Mouse (Mus musculus): ENCODE measurements around the gene Stambpl1.
"Not testable (repeated sequence)": the region's sequence is repeated elsewhere in the genome, so short reads cannot be mapped to it uniquely, and the experiment has no call there.

The Stambpl1 gene

DNA sequence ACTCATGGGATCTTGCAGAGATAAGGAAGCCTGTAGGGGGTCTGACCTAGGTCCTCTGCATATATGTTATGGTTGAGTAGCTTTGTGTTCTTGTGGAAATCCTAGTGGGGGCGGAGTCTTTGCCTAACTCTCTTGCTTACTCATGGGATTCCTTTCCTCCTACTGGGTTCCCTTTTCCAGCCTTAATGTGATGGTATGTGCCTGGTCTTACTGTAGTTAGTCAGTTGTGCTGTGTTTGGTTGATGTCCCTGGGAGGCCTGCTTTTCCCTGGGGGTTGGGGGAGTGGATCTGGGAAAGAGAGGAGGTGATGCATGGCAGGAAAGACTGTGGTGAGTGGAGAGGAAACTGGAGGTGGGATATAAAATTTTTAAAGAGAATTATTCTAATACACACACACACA, 6.0 kb downstream of the Stambpl1 start:
- no peak for DNase-seq (ENCODE audit: low read depth, low spot score)

DNA sequence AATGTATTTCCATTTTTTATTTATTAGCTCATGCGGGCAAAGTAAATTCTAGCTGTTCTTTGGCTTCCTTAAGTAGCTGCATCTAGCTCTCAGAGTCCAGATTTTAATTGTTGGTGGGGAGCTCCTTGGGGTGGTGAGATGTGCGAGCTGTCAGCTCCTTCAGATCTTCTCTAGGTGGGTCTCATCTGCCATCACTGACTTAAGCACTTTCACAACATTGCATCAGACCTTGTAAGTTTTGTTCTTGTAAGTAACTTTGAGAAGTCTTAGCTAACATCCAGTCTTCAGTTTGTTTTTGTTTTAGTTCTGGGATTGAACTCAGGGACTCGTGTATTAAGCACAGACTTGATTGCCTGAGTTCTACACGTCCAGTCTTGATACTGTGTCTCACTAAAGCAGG, 6.9 kb downstream of the Stambpl1 start:
- DNase-seq (ENCODE audit: low read depth, low spot score) = no peak

DNA sequence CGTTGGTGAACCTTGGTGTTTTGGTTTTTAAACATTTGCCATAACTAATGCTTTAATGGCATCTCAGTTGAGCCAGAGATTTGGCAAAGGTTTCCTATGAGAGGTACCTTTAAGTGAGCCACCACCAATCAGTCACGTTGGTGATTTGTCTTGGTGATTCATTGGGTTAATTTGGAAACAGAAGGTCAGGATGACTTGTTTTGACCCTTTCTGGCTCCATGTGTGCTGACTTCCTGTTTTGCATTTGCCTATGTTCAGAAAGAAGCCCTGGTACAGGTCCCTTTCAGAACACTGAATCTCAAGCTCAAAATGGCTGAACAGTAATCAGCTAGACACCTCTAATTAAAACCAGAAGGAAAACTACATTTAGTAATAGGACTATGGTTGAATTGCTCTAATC, 7.5 kb downstream of the Stambpl1 start:
- no peak for DNase-seq (ENCODE audit: low read depth, low spot score)

DNA sequence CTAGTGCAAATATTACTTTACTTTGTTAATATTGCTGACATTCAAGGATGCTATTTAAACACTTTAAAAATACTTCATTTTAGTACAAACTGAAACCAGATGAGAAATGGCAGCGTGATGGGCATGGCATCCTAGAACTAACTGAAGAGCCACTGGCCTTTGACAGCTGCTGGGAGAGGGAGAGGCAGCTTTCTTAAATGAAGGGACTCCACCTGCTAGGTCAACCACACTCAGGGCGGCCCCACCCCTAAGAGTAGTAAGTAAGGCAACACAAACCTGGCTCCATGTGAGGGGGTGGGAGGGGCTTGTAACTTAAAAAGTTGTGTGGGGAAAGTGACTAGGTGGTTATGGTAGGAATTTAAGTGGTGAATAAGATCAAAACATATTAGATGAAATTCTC, 10.6 kb downstream of the Stambpl1 start:
- DNase-seq (ENCODE audit: low read depth, low spot score) = no peak

DNA sequence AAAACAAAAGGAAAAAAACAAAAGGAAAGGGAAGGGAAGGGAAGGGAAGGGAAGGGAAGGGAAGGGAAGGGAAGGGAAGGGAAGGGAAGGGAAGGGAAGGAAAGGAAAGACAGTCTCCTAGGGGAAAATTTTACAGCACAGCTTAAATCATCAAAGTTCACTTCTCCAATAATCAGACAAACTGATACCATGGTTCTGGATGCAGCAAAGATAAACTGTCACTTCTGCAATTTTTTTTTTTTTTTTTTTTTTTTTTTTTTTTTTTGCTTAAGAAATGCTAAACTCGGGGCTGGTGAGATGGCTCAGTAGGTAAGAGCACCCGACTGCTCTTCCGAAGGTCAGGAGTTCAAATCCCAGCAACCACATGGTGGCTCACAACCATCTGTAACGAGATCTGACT, 14.1 kb downstream of the Stambpl1 start:
- not testable (repeated sequence) for DNase-seq (ENCODE audit: low read depth, low spot score)

DNA sequence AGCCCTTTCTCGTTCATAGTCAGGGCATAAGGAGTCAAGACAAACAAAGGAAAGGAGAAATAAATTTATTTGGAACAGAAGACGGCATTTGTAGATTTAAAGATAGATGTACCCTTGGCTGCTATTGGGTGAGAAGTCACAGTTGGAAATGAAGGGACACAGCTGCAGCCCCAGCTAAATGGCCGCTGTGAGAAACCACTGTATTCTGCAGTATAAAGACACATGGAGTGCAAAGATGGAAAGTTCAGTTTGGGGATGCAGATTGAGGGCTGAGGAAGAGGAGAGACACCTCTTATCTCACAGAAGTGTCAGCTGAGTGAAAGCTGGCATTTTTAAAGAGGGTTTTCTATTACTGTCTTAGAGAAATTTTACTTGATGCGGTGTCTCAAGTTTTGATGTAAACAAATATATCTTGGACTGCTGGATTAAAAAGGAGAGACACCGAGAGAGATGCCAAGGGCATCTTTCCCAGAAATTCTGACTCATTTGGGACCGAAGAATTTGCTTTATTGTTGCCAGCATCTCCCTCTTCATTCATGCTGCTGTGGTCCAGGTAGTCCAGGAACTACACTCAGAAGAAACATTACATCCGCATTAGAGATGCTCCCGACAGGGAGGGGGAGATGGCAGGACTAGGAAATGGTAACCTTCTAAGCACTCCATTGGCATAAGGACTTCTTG, 14.9 kb downstream of the Stambpl1 start:
- DNase-seq (ENCODE audit: low read depth, low spot score) = no peak

DNA sequence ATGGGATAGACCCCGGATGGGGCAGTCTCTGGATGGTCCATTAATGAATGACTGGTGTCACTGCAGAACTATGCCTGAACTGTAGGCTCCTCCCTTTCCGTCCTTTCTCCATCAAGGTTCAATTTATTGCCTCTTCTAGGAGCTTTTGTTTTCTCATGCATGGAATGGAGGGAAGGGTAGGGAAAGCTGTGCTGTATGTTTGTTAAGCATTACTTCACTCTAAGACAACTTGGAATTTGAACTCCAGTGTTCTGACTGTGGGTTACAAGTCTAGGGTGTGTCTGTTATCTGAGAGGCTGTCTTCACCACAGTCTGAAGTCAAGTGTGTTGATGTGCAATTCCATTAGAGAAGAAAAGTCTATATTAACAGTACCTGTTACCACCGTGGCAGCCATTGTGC, 17.0 kb downstream of the Stambpl1 start:
- DNase-seq (ENCODE audit: low read depth, low spot score) = no peak

DNA sequence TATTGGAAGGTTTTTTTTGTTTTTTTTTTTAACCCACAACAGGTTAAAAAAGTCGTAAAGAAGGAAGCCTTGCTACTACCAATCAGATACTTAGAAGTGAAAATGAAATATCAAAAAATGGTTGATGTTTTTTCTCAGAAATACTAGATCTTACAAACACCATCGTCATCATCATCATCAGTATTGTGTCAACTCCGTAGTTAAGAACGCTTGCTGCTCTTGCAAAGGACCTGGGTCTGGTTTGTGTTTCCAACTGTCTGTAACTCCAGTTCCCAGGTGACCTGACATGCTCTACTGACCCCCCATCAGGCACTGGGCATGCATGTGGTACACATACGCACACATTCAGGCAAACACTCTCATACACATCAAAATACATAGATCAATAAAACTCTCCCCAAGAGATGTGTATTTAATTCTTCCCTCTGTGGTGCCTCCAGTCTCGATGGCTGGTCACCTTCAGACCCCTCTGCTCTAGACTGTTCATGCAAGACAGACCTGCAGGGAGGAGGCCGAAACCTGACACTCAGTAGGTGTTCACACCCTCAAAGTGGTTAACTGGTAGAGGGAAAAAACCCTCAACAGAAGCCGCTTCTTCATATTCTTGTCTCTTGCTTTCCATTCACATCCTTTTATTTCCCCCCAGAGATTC, 18.0 kb downstream of the Stambpl1 start:
- DNase-seq (ENCODE audit: low read depth, low spot score) = no peak

DNA sequence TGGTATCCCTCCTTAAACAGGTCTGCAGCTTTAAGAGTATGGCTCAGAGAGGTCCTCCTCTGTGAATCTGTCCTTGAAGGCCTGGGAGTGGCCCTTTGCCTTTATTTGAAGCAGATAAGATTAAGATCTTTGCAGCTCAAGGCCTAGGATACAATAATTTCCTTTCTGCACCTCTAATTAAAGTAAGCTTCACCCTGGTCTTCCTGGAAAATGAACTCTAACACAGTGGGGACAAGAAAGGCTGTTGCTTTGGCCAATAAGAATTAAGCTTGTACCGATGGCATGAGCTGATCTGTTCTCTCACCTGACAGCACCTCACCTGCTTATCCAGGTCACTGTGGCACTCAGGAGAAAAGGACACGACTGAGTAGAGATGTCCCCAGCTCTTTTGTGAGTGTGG, 18.8 kb downstream of the Stambpl1 start:
- DNase-seq (ENCODE audit: low read depth, low spot score) = no peak

DNA sequence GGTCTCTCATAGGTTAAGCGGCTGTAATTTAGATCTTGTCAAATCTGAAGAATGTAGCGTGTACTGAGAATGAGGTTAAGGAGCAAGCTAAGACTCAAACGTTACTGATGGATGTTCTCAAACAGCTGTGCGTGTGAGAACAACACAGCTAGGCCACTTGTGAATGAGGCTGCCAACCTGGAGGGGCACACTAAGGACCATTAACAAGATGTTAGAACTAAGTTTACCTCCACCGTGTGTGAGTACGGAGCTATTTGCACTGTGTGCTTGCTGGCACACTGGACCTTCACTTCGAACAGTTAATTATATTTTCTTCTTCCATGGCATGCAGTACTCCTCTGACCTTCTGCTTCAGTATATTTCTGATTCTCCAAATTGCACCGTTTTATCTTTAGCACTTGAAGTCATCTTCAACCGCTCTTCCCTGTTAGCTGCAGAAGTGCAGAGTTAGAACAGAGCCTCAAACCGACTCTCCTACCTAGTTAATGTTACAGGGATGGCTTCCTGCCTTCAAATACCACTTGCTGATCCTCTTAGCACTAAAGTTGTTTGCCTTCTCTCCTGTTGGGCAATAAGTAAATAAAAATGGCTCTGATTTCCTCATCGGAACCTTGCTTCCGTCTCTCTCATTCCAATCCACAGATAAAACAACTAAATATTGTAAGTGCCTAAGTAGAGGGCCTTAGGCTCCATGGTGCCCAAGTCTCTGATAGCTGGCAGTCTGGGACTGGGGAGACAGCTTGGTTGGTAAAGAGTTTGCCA, 20.6 kb downstream of the Stambpl1 start:
- DNase-seq (ENCODE audit: low read depth, low spot score) = no peak

DNA sequence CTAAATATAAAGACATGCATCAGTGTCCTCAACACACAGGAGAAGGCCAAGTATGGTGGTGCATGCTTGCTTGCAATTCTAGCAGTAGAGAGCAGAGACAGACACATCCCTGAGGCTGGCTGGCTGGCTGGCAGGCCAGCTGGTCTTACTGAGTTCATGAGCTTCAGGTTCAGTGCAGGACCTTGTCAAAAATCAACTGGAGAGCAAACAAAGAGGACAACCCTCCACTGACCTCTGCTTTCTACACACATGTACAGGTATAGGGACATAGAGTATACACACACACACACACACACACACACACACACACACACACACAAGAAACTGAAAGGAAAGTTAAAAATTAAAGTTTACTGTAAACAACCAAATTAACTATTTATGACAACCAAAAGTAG, 21.2 kb downstream of the Stambpl1 start:
- no peak for DNase-seq (ENCODE audit: low read depth, low spot score)

DNA sequence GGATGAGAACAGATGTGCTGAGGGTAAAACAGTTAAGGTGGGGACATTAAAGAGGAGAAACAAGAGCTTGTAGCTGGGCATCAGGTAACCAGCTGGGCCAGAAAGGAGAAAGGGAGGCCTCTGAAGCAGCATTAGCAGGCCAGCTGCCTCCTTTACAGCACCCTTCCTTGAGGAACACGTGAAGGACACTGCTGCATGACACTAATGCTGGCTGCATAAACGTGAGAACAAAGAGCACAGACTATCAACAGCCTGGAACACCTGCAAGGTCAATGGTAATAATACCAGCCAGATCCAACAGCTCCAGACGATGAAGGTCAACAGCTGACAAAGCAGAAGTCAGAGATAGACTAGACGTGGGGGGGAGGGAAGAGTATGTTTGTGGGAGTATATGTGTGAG, 22.1 kb downstream of the Stambpl1 start:
- no peak for DNase-seq (ENCODE audit: low read depth, low spot score)

DNA sequence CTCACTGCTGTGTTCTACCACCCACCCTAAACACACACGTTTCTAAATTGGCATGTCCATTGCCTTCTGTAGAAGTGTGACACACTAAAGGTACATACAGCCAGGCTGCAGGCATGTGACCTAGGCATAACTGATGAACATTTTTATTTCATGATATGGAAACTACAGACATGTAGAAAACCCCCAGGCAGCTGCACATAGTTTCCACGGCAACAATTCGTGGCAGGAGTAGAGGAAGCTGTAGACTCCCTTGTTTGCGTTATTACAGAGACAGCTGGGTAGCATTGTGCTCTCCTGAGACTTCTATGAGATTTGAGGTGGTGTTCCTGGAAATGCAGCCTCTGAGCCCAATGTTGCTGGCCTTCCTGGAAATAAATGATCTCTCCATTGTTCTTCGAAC, 24.9 kb downstream of the Stambpl1 start:
- DNase-seq (ENCODE audit: low read depth, low spot score) = no peak

DNA sequence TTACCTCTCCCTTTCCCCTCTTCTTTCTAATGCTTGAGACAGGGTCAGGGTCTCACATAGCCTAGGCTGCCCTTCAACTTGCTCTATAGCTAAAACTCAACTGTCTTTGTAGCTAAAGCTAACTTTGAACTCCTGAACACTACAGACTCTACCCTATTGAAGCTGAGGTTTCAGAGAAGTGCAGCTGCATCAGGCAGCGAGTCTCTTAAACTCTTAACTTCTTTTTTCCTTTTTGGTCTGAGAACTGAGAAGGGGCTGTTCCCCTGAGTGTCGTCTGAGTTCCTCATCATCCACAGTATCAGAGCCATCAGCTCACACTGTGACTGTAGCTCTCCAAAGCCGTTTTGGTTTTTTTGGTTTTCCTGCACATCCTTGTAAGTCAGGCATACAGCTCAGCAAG, 25.7 kb downstream of the Stambpl1 start:
- DNase-seq (ENCODE audit: low read depth, low spot score) = no peak

DNA sequence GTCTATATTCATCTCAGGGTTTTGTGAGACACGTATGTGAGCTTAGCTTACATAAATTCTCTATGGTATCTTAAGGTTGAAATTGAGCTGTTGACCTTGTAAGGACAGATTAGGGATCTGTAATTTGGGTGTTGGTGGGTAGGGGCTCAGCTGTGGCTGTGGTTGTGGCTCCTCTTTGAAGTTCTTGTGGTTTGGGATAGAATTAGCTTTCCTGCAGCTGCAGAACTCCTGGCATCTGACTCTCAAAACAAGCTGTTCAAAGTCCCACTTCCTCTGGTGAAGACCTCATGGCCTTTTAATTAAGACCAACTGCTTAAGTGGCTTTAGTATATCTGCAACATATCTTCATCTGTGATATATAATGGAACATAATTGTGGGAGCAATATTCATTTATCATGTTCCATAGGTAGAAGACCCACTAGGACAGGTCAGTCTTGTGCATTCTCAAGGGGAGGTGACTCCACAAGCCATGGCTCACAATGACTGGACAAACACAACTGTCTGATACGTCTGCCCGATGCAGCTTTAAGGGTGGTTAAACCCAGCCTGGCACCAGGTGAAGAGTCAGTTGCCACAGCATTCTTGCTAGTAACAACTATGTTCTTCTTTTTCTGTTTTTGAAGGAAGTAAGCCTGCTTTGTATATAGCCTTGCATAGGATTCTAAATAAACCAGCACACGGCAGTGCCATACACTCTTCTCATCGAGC, 27.4 kb downstream of the Stambpl1 start:
- DNase-seq (ENCODE audit: low read depth, low spot score) = no peak

DNA sequence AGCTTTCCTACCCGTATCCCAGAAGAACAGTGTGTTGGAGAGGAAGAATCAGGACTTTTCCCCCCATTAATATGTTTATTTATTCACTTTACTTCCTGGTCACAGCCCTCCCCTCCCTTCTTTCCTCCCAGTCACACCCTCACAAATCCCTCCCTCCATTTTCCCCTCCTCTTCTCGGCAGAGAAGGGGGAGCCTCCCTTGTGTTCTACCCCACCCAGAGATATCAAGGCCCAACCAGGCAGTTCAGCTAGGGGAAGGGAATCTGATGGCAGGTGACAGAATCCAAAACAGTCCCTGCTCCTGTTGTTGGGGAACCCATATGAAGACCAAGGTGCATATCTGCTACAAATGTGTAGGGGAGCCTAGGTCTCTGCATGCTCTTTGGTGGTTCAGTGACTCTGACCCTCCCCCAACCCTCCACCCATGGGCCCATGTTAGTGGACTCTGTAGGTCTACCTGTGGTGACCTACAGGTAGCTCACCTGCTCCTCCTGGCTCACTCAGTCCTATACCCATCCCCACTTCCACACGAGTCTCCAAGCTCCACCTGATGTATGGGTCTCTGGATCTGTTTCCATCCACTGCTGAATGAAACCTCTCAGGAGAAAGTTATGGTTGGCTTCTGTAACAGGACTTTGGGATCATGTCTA, 28.8 kb downstream of the Stambpl1 start:
- no peak for DNase-seq (ENCODE audit: low read depth, low spot score)

DNA sequence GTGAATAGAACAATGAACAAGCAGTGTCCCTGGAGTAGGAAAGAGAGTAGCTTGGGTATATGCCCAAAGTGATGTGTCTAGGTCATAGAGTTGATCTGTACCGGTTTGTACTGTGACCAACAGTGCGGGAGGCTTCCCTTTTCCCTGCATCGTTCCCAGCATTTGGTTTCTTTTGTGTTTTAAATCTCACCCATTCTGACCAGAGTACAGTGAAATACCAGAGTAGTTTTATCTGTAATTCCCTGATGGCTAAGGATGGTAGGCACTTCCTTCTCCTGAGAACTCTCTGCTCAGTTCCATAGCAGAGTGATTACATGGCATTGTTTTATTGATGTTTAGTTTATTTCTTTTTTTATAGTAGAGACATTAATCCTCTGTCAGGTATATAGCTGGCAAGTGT, 30.8 kb downstream of the Stambpl1 start:
- DNase-seq (ENCODE audit: low read depth, low spot score) = no peak

DNA sequence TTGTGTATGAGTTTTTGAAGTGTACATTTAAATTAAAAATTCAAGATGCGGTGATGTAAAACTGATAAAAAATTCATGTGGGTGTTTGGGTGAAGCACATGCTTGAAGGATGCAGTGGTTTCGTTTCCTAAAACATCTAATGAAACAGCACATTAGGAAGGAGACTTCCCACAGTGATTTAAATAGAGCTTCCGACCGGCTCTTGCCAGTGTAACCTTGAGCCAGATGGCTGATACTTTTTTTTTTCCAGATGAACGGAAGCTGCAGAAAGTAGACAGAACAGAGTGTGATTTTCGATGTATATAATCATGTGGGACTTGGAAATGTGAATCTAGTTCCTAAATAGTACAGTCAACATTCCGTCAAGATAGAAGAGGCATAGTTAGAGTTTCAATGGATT, 39.6 kb downstream of the Stambpl1 start:
- no peak for DNase-seq (ENCODE audit: low read depth, low spot score)

DNA sequence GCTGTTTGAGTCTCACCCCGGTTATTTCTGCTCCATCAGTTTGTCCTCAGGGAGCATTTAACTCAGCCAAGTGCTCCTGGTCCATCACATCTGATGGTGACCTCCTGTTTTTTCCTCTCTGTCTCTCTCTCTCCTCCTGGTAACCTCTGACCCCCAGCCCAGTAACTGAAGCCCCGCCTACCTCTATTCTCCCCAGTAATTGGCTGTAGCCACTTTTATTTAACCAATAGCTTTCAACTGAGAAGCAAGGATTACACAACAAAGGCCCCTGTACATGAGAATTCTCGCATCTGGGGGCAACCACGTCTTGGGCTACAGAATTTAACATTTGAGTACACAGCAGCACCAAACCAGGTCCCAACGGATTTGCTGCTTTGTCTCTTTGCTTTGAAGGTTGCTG, 40.3 kb downstream of the Stambpl1 start:
- DNase-seq (ENCODE audit: low read depth, low spot score) = no peak

DNA sequence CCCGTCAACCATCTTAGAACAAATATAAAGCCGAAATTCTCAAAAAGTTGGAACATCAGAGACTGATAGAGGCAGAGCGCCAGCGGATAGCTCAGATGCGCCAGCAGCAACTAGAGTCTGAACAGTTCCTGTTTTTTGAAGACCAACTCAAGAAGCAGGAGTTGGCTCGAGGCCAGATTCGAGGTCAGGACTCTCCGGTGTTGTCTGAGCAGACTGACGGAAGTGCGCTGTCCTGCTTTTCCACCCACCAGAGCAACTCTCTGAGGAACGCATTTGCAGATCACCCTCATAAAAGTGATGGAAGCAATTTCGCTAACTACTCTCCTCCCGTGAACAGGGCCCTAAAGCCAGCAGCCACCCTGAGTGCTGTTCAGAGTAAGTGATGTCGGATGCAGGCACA, 41.9 kb downstream of the Stambpl1 start:
- peak; percentile 66 for DNase-seq (ENCODE audit: low read depth, low spot score)

DNA sequence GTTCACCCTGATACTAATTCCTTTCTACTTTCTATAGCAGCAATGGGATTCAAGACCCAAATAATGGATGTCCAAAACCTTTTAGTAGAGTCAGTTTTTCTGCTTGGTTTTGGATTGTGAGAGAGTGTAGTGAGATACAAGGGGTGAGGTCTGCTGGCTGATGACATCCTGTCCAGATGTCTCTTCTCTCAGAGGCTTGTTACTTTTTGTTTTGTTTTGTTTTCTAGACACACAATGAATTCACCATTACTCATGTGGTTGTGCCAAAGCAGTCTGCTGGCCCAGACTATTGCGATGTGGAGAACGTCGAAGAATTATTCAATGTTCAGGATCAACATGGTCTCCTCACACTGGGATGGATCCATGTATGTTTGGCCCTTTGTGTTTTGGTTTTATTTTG, 44.0 kb downstream of the Stambpl1 start:
- DNase-seq (ENCODE audit: low read depth, low spot score) = no peak

DNA sequence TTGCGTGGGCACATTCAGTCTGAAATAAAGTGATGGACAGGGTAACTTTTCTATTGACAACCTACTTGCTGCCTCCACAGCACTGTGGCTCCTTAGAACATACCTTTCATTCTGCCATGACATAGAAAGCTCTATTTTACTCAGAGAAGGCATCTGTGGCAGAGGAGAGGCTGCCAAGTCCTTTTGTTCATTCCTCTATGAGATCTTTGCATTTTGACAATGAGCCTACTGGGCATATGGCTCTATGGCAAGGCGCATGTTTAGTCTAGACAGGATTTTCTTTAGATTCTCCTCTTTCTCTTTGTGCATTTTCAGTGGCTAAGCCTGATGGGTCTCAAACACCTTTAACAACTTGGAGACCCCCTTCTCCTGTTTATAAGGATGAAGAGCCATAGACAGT, 45.7 kb downstream of the Stambpl1 start:
- no peak for DNase-seq (ENCODE audit: low read depth, low spot score)
